Mouse (Mus musculus): ENCODE data around the gene Mknk1. TPM values are rescaled to one million over a fixed set of nuclear protein-coding genes. Genes with fewer than 3 reads are reported as not detected.

The Mknk1 gene
- polyA plus RNA-seq (2021): 26.3 TPM

DNA sequence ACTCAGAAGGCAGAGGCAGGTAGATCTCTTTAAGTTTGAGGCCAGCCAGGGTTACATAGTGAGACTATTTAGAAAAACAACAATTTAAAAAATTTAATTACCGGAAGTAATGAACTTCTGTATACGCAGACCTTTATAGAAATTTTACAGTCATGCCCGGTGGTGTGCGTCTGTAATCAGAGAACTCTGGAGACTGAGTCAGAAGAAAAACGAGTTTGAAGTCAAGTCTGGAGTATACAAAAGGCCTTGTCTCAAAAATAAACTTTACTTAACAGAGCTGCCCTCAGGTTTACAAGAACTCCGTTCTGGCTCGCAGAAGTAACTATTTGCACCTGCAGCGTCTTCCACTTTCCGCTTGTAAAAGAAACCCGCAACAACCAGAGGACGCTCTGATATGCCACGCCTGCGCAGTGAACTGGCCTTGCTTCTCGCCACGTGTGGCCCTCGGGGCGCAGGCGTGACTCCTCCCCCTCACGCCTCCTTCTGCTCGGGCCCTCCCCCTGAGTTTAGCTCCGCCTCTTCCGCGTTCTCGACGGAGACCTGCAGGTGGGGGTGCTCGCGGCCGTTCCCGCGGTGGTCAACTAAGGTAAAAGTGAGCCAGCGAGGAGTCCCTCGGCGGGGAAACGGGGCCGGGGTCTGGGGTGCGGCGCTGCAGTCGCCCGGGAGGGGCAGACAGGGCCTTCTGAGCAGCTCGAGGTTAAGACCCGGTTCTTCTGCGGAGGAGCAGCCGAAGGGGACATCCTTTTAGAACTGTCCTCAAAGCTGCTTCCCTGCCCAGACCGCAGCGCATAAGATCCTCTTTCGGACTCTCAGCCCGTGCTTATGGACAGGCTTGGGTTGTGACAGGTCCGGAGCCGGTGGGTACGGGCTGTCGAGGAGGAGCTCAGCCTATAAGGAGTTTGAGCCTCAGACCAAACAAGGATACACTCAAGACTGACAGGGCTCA is at the start of gene Mknk1:
Mknk1 (plus strand) TSS at position 503 of the 946 bp plus-strand sequence.
- DNase-seq (ENCODE audit: low read depth, low spot score): no peak
- in situ Hi-C loops (cut with MboI; ENCODE audit: low pct_unique_long_range_greater_than_20kb): loop anchor here (5.0 kb wide), 1 partner anchor 97 kb away; no protein-coding TSS in a partner anchor
- TF ChIP-seq CTCF (IDR thresholded peaks at IDR 0.05): no peak

DNA sequence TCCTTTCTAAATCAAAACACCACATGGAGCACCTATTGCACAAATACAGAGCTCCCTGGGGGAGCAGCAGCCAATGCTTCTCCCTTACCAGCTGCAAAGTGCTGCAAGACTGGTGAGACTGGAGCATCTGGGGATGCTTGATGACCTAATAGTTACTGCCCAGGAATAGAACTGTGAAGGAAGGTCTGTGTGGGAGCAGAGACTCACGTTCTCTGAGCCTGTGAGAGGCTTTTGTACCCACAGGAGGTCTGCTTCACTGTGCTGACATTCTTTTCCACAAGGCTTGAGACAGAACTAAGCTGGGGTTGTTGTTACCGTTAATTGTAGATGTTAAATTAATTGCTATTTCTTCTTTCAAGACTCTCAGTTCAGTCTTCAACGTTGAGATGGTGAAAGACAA is 48.1 kb upstream of the Mknk1 start:
- DNase-seq (ENCODE audit: low read depth, low spot score) (no peak), ATAC-seq (no peak)
- TF ChIP-seq CTCF (IDR thresholded peaks at IDR 0.05): no peak
- H3K27me3 ChIP-seq: no peaks in the 10 kb centered on the region
- in situ Hi-C loops (cut with MboI; ENCODE audit: low pct_unique_long_range_greater_than_20kb): no loop called here
- CTCF ChIA-PET: no interaction called here
- POLR2A ChIA-PET: no interaction called here

More for the DNA sequence above, at the start of gene Mknk1:
- ChIA-PET POLR2A (interaction anchor here (1.8 kb wide), 1 partner anchor 10 kb away, joined by 9 read pairs; the partner anchor contains the start of gene Mob3c), CTCF (interaction anchor here (0.9 to 1.3 kb wide), 3 partner anchors 9 to 105 kb away, joined by 3 to 7 read pairs (median 4); partner anchors contain the start of gene Efcab14)
- H3K27me3 ChIP-seq: no peaks in the 10 kb centered on the region
- ATAC-seq: peak; percentile 89

DNA sequence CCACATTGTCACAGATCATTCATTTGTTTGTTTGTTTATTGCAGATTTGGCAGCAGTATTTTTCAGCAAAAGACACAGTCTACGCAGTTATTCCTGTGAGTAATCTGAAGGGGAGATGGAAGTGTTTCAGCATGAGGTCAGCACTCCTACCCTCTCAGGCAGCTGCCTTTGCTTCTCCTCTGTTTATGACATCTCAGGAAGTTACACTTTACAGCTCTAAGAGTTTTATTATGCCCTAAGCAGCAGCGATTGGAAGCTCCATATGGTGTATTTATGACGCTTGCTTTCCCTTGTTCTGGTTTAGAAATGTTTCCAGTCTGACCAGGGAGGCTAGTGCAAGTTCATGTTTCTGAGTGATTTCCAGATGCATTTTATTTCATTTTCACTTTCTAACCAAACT is 43.6 kb upstream of the Mknk1 start:
- H3K27me3 ChIP-seq: no peaks in the 10 kb centered on the region
- TF ChIP-seq CTCF (IDR thresholded peaks at IDR 0.05): no peak
- ATAC-seq: no peak
- POLR2A ChIA-PET: no interaction called here
- in situ Hi-C loops (cut with MboI; ENCODE audit: low pct_unique_long_range_greater_than_20kb): no loop called here
- CTCF ChIA-PET: interaction anchor here (2.4 kb wide), 1 partner anchor 63 kb away, joined by 4 read pairs; no protein-coding TSS in a partner anchor
- no peak for DNase-seq (ENCODE audit: low read depth, low spot score)

DNA sequence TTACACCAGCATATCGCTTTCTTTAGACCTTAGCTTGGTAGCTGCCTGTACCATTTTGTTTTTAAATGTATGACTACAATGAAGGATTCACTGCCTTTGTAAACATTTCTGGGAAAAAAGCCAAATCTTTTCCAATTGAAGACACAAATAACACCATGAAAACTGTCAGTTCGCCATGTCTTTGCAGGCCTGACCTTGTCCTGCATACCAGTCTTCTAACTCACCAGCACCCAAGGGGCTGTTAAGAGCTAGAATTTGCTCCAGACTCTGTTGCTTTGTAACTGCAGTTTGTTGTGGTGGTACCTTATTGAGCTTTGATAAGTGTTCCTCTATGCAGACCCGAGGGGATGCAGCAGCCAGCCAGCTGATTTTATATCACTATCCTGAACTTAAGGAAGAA is 39.0 kb upstream of the Mknk1 start:
- in situ Hi-C loops (cut with MboI; ENCODE audit: low pct_unique_long_range_greater_than_20kb): no loop called here
- no peak for DNase-seq (ENCODE audit: low read depth, low spot score)
- CTCF ChIA-PET: interaction anchor here (0.8 to 1.0 kb wide), 2 partner anchors 11 to 14 kb away, joined by 3 to 5 read pairs; no protein-coding TSS in a partner anchor
- no peak for ATAC-seq
- POLR2A ChIA-PET: no interaction called here
- no peaks in the 10 kb centered on the region for H3K27me3 ChIP-seq
- TF ChIP-seq CTCF (IDR thresholded peaks at IDR 0.05): no peak

DNA sequence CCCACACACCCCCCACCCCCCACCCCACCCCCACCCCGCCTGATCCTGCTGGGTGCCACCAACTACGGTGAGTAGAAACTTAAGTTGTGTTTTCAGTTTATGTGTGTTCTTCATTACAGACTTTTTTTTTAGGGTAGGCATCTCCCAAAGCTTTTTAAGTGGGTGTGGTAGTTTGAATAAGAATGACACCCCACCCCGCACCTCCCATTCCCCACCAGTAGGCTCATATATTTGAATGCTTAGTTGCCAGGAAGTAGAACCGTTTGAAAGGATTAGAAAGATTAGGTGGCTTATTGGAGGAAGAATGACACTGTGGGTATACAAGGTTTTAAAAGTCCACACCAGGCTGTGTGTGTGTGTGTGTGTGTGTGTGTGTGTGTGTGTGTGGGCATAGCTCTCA is 26.7 kb upstream of the Mknk1 start:
- no peak for ATAC-seq
- no peaks in the 10 kb centered on the region for H3K27me3 ChIP-seq
- no peak for TF ChIP-seq CTCF (IDR thresholded peaks at IDR 0.05)
- no peak for DNase-seq (ENCODE audit: low read depth, low spot score)
- in situ Hi-C loops (cut with MboI; ENCODE audit: low pct_unique_long_range_greater_than_20kb): no loop called here
- CTCF ChIA-PET: no interaction called here
- POLR2A ChIA-PET: no interaction called here

DNA sequence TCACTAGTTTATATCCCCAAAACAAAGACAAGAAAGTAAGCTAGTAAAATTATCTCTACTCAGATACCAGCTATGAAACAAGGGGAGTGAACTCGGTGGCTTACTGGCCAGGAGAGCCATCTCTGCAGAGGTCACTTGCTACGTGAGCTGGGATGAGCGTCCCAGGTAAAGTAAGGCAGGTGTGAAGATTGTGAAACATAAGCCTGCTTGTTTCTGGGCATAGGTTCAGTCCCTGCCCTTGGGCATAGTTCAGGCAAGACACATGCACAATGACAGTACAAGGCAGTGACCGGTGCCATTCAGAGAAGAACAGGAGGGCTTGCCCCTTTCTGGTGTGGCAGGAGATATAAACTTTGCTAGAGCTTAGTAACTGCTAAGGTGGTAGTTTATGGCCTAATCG is 23.4 kb upstream of the Mknk1 start:
- H3K27me3 ChIP-seq: no peaks in the 10 kb centered on the region
- in situ Hi-C loops (cut with MboI; ENCODE audit: low pct_unique_long_range_greater_than_20kb): no loop called here
- POLR2A ChIA-PET: no interaction called here
- ATAC-seq (no peak), DNase-seq (ENCODE audit: low read depth, low spot score) (no peak)
- CTCF ChIA-PET: interaction anchor here (0.7 kb wide), 1 partner anchor 32 kb away, joined by 3 read pairs; no protein-coding TSS in a partner anchor
- no peak for TF ChIP-seq CTCF (IDR thresholded peaks at IDR 0.05)

DNA sequence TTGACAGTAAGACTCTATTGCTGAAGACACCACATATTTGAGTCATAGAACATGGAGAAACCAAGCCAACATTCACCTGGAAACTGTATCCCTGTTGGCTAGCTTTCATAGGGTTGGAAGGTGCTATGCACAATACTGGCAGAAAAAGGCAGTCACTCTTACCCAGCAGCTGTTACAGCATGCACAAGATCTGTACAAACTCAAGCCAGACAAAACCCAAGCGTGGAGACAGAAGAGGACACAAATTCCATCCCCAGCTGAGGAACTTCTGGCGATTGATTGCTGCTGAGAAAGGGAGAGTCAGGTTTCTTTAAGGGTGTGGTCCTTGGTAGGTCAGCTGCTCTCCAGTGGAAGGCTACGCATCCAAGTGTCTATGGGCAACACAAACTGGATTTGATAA is 18.8 kb upstream of the Mknk1 start:
- in situ Hi-C loops (cut with MboI; ENCODE audit: low pct_unique_long_range_greater_than_20kb): no loop called here
- no peak for TF ChIP-seq CTCF (IDR thresholded peaks at IDR 0.05)
- ATAC-seq (no peak), DNase-seq (ENCODE audit: low read depth, low spot score) (no peak)
- ChIA-PET POLR2A (no interaction called here), CTCF (no interaction called here)
- H3K27me3 ChIP-seq: no peaks in the 10 kb centered on the region

DNA sequence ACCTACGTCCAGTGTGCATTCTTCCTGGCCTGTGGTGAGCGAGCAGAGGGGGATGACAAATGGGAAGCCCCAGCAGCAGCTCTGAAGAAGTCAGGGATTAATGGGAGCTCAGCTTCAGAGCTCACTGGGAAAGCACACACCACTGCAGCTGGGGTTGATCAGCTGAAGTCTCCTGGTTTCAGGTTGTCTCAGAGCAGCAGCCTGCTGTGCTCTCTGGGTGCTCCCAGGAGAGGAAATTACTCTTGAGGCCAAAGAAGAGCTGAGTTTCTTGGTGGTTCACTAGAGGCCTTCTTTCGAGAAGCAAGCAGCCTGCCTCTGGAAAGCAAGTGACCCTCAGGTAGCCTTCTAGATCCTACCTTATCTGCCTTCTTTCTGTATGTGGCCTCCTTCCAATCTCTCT is 18.1 kb upstream of the Mknk1 start:
- ATAC-seq: no peak

DNA sequence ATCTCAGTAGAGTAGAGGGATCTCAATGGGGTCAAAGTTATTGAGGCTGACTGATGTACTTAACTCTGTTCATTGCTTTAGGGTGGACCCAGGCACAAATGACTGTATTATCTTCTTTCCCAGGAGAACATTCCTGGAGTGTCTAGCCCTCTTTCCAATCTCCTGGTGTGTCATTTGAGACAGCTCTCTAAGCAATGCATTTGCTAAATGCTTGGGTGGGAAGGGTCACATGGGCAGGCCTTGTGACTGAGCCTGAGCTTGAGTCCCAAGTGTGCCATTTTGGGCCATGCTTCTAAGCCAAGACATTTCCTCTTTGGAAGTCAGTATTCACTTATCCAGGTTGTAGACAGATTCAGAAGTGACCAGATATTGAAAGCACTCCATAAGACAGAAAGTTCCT is 17.6 kb upstream of the Mknk1 start:
- ChIA-PET CTCF (no interaction called here), POLR2A (no interaction called here)
- H3K27me3 ChIP-seq: no peaks in the 10 kb centered on the region
- TF ChIP-seq CTCF (IDR thresholded peaks at IDR 0.05): no peak
- in situ Hi-C loops (cut with MboI; ENCODE audit: low pct_unique_long_range_greater_than_20kb): no loop called here
- DNase-seq (ENCODE audit: low read depth, low spot score): no peak
- ATAC-seq: no peak

More for the DNA sequence above, 18.1 kb upstream of the Mknk1 start:
- DNase-seq (ENCODE audit: low read depth, low spot score): no peak
- ChIA-PET CTCF (no interaction called here), POLR2A (no interaction called here)
- in situ Hi-C loops (cut with MboI; ENCODE audit: low pct_unique_long_range_greater_than_20kb): no loop called here
- TF ChIP-seq CTCF (IDR thresholded peaks at IDR 0.05): no peak
- H3K27me3 ChIP-seq: no peaks in the 10 kb centered on the region

DNA sequence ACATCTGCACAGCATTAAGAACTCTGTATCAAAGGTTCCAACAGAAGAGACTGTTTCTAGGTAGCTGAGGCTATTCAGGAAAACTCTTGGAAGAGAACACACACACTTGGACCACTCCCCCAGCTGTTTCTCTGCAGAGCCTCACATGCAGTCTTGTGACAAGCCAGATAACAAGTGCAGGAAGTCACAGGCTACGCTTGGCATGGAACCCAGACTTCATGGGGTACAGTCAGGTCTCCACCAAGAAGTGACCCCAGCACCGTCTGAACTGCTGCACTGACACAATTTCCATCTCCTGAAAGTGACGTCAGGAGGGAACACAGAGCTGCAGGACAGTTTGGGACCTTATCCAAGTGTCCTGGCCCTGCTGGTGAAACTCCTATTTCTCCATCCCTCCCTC is 17.1 kb upstream of the Mknk1 start:
- DNase-seq (ENCODE audit: low read depth, low spot score) (no peak), ATAC-seq (no peak)
- in situ Hi-C loops (cut with MboI; ENCODE audit: low pct_unique_long_range_greater_than_20kb): no loop called here
- no peak for TF ChIP-seq CTCF (IDR thresholded peaks at IDR 0.05)
- ChIA-PET POLR2A (no interaction called here), CTCF (no interaction called here)
- no peaks in the 10 kb centered on the region for H3K27me3 ChIP-seq

DNA sequence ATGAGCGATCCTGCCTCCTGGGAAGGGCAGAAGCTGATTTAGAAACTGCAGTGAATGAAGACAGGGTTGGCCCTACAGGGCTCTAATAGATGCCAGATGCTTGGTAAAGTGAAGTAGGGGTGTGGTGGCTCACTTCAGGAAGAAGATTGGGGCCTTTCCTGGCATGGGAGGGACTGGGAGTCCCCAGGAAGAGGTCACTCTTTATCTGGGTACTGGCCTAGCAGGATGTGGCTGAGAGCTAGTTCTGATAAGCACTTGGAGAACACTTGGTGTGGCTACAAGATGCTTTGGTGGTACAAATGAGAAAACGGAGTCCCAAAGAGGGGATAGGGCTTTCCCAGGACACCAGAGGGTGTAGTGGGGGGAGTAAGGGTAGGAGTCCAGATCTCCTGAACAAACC is 14.8 kb upstream of the Mknk1 start:
- DNase-seq (ENCODE audit: low read depth, low spot score): no peak
- in situ Hi-C loops (cut with MboI; ENCODE audit: low pct_unique_long_range_greater_than_20kb): no loop called here
- TF ChIP-seq CTCF (IDR thresholded peaks at IDR 0.05): no peak
- no peaks in the 10 kb centered on the region for H3K27me3 ChIP-seq
- ChIA-PET CTCF (no interaction called here), POLR2A (no interaction called here)
- ATAC-seq: no peak

Measured in Patski (cell line).